Mouse (Mus musculus): Measurements from ENCODE around the gene Cyp2c66. TPM values are rescaled to one million over a fixed set of nuclear protein-coding genes. Genes with fewer than 3 reads are reported as not detected.

Cyp2c66 gene
- total RNA-seq (2023), result not detected

DNA sequence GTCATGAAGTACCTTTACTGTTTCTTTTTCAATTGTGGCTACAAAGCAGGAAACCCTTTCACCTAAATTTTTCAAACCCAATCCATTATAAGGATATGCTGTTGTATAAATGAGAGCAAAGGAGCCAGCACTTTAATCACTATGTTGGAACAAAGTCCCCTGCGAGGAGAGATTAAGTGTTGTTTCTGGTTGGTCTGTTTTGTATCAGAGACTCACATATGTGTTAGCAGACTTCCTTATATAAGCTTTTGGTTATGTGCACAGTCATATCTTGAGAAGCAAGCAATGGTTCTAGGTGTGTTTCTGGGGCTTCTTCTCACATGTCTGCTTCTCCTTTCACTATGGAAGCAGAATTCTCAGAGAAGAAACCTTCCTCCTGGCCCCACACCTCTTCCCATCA, at the start of gene Cyp2c66:
Gene Cyp2c66, plus strand, starts transcription at position 255 of the 400 bp plus-strand sequence.

Other genes with a start within 250 kb of the Cyp2c66 start
- 3.6 TPM for gene Hells, start 183.0 kb upstream of the Cyp2c66 start, total RNA-seq (2023)
- not detected for gene Cyp2c55, start 106.9 kb upstream of the Cyp2c66 start, total RNA-seq (2023)
- not detected for gene Cyp2c65, start 52.9 kb upstream of the Cyp2c66 start, total RNA-seq (2023)
- gene Cyp2c29, start 155.5 kb downstream of the Cyp2c66 start, total RNA-seq (2023), result not detected